Mouse (Mus musculus) adrenal gland, adult 8-10 months (tissue): ENCODE results near the gene Oosp2. TPM values are rescaled to one million over a fixed set of nuclear protein-coding genes. Genes with fewer than 3 reads are reported as not detected.

Experiments
- DNase-seq: peaks from one replicate; pipeline ENCODE4 v3.0.0; 2022
- total RNA-seq, 4 experiments: library from RNA; stranded (reverse); gene quantifications; 2 replicates each; pipeline ENCODE4 v1.2.4; 2022

Gene Oosp2
- total RNA-seq, 4 experiments from 2014 or later, result 0.84 TPM; not detected in 3

GRCm38 (mm10) chr19:11602026-11602425 is 58.3 kb downstream of the Oosp2 start:
- DNase-seq, result no peak

GRCm38 (mm10) chr19:11601349-11601748 is 59.0 kb downstream of the Oosp2 start:
- no peak for DNase-seq

Other genes with a start within 250 kb of the Oosp2 start
- 1 to 10 TPM in 3 of 4 experiments, under 1 TPM in 1; 0.66 to 3.0 (median 1.5) TPM for gene Ms4a4b, start 217.0 kb downstream of the Oosp2 start, total RNA-seq
- gene Ms4a6c, start 191.2 kb downstream of the Oosp2 start, total RNA-seq, result 10 to 100 TPM; 10.3 to 18.6 (median 17.5) TPM
- under 1 TPM; 0.22 to 0.89 (median 0.35) TPM for gene Gm8369, start 174.6 kb downstream of the Oosp2 start, total RNA-seq
- gene Ms4a6b, start 144.0 kb downstream of the Oosp2 start, total RNA-seq, result 10 to 100 TPM in 2 of 4 experiments, 1 to 10 TPM in 2; 6.8 to 11.0 (median 9.6) TPM
- 1 to 10 TPM; 1.8 to 3.3 (median 2.3) TPM for gene Ms4a4d, start 123.8 kb downstream of the Oosp2 start, total RNA-seq
- 10 to 100 TPM in 1 of 4 experiments, 1 to 10 TPM in 3; 6.9 to 10.1 (median 8.8) TPM for gene Ms4a6d, start 55.7 kb downstream of the Oosp2 start, total RNA-seq
- gene Ms4a2, start 36.8 kb downstream of the Oosp2 start, total RNA-seq, result under 1 TPM in 1 of 4 experiments, not detected in 3; 0.52 TPM
- not detected for gene Ms4a3, start 19.7 kb downstream of the Oosp2 start, total RNA-seq
- gene Oosp1, start 30.6 kb upstream of the Oosp2 start, total RNA-seq, result 1 to 10 TPM in 2 of 4 experiments, not detected in 2; 5.4 to 5.5 TPM
- not detected for gene Oosp3, start 36.5 kb upstream of the Oosp2 start, total RNA-seq
- gene Gif, start 87.0 kb upstream of the Oosp2 start, total RNA-seq, result not detected
- 10 to 100 TPM; 68.1 to 71.4 (median 68.8) TPM for gene Mrpl16, start 109.8 kb upstream of the Oosp2 start, total RNA-seq
- gene Stx3, start 158.8 kb upstream of the Oosp2 start, total RNA-seq, result 10 to 100 TPM; 10.4 to 18.8 (median 14.2) TPM
- gene Olfr1417, start 178.7 kb upstream of the Oosp2 start, total RNA-seq, result not detected
- gene Olfr1418, start 200.5 kb upstream of the Oosp2 start, total RNA-seq, result not detected
- not detected for gene Olfr1419, start 214.5 kb upstream of the Oosp2 start, total RNA-seq
- gene Olfr1420, start 226.0 kb upstream of the Oosp2 start, total RNA-seq, result not detected